Mouse (Mus musculus) limb, embryonic 13.5 days (tissue): ENCODE measurements at regions not wholly inside any gene's neighbourhood (a gene's known extent, or its start where the extent isn't known, plus 50 kb on each side); places are given as distances from the start of the nearest gene placed in this dataset.
"Not testable (repeated sequence)": the region's sequence is repeated elsewhere in the genome, so short reads cannot be mapped to it uniquely, and the experiment has no call there.

Experiments used
- ATAC-seq: fragments of 200-750 bp; cut with Nextera tagmentation; 2 replicates; pipeline ENCODE4 v1.8.0; 2017; ENCODE audit warnings: low read depth, moderate number of reproducible peaks, moderate TSS enrichment; ENCODE audit not compliant: low FRiP score
- H3K27ac ChIP-seq: fragments of 300-500 bp; sonication (generic); 2 replicates; pipeline ENCODE4 v1.5.1; 2015; ENCODE audit warnings: inconsistent platforms, mild to moderate bottlenecking, moderate library complexity
- H3K27me3 ChIP-seq: fragments of 300-500 bp; sonication (generic); 2 replicates; pipeline ENCODE4 v1.6.1; 2015; ENCODE audit warnings: mild to moderate bottlenecking, inconsistent platforms
- H3K36me3 ChIP-seq: fragments of 300-500 bp; sonication (generic); 2 replicates; pipeline ENCODE4 v1.6.1; 2015; ENCODE audit warnings: inconsistent platforms, mild to moderate bottlenecking, moderate library complexity
- H3K4me1 ChIP-seq: fragments of 300-500 bp; sonication (generic); 2 replicates; pipeline ENCODE4 v1.6.1; 2015; ENCODE audit warnings: inconsistent platforms
- H3K4me2 ChIP-seq: fragments of 300-500 bp; sonication (generic); replicated peaks from 2 replicates; pipeline ENCODE4 v1.6.1; 2015; ENCODE audit warnings: inconsistent platforms, mild to moderate bottlenecking, moderate library complexity
- H3K4me3 ChIP-seq: fragments of 300-500 bp; sonication (generic); 2 replicates; pipeline ENCODE4 v1.5.1; 2015; ENCODE audit warnings: moderate library complexity, mild to moderate bottlenecking, inconsistent platforms
- H3K9ac ChIP-seq: fragments of 300-500 bp; sonication (generic); 2 replicates; pipeline ENCODE4 v1.6.1; 2015; ENCODE audit warnings: mild to moderate bottlenecking, inconsistent platforms
- H3K9me3 ChIP-seq: fragments of 300-500 bp; sonication (generic); 2 replicates; pipeline ENCODE4 v1.6.1; 2016; ENCODE audit warnings: inconsistent platforms
- WGBS: fragments of 180-500 bp; shearing (Covaris S2); methylation state at CpG from one replicate; pipeline ENCODE4 v1.1.7; 2015; 5-methylcytosine and 5-hydroxymethylcytosine counted together

DNA sequence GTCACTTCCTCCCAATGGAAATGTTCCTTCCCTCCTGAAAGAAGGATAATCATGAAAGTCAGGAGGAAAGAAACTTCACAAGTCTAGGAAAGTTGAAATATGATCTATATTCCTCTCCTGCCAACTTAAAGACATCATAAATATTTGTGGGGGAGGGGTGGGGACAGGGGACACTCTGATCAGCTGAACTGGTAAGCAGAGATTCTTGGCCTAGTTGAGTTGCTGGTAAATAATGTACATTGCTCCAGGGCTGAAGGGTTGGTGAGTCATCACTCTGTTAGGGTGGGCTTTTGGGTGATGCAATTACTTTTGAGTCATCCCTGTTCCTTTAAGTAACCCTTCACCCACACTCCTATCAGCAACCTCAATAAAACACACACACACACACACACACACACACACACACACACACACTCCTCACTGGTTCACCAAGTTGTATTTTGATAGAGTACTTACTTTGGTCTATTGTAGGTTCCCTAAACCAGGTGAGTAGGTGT, 56.0 kb downstream of the Ccdc71l start:
- Histone ChIP-seq H3K36me3 (no peaks in the 10 kb centered on the region), H3K9me3 (no peaks in the 10 kb centered on the region), H3K9ac (no peak overlapping the region), H3K4me3 (no peak overlapping the region), H3K27me3 (no peaks in the 10 kb centered on the region), H3K4me1 (no peaks in the 10 kb centered on the region), H3K4me2 (no peak overlapping the region), H3K27ac (no peak overlapping the region)
- ATAC-seq: no peak

DNA sequence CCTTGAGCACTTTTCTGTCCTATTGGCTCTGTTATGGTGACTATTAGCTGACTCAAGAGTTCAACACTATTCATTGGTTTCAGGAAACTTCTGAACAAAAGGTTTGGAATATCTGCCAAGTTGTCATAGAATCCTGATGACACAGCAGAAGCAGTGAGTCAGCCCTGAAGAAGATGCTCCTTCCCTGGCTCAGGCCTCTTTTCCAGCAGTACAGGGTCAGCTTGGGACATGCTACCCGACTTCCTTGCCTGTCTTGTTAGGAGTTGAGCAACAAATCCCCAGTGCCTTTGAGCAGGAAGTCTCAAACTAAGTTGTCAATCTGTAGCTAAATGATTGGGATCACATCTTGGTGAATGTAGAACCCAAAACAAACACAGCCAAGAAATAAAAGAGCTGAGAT, 56.6 kb downstream of the Ccdc71l start:
- Histone ChIP-seq H3K27ac (no peak overlapping the region), H3K9ac (no peak overlapping the region), H3K27me3 (no peaks in the 10 kb centered on the region), H3K4me3 (no peak overlapping the region), H3K4me1 (no peaks in the 10 kb centered on the region), H3K36me3 (no peaks in the 10 kb centered on the region), H3K9me3 (no peaks in the 10 kb centered on the region), H3K4me2 (no peak overlapping the region)
- ATAC-seq: no peak
- WGBS: 74% methylated on average over 1 of the region's 1 CpGs

DNA sequence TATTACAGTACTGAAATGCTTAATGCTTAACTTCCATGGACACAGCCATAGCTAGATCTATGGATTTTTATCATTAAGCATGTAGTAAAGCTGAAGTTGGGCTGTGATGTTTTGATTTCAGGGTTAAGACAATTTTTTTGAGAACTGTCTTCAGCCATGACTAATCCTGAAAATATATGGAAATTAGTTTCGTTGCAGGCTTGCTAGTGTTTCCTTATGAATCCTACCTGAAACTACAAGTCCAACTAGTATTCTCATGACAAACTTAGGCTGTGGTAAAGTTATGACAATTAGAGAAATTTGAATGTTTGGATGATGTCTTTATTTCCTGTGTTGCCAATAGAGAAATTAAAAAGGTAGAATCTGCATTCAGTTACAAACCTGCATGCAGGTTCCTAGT, 59.7 kb downstream of the Ccdc71l start:
- Histone ChIP-seq H3K27ac (no peak overlapping the region), H3K36me3 (no peaks in the 10 kb centered on the region), H3K4me2 (no peak overlapping the region), H3K4me1 (no peaks in the 10 kb centered on the region), H3K9ac (no peak overlapping the region), H3K27me3 (no peaks in the 10 kb centered on the region), H3K9me3 (no peaks in the 10 kb centered on the region), H3K4me3 (no peak overlapping the region)
- ATAC-seq: no peak
- WGBS: 84% methylated on average over 1 of the region's 1 CpGs

DNA sequence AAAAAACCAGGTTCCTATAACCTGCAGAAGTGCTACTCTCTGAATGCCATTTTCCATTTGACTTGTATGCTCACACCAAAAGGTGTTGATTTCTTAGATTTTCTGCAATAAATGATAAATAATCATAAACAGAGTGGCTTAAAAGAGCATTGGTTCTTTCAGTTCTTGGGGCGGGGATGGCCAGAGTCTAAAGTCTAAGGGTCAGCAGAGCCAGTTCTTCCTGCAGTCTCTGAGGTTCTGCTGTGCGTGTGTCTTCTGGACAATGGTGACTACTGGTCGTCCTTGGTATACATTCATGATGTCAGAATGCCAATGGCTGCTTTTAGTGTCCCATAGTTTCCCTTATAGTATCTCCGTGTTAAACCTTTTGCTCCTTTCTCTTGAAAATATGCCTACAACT, 66.3 kb downstream of the Ccdc71l start:
- Histone ChIP-seq H3K36me3 (no peaks in the 10 kb centered on the region), H3K9me3 (no peaks in the 10 kb centered on the region), H3K4me3 (no peak overlapping the region), H3K27me3 (no peaks in the 10 kb centered on the region), H3K4me2 (no peak overlapping the region), H3K4me1 (no peaks in the 10 kb centered on the region), H3K9ac (no peak overlapping the region), H3K27ac (no peak overlapping the region)
- 84% methylated on average over 4 of the region's 4 CpGs for WGBS
- ATAC-seq: no peak

DNA sequence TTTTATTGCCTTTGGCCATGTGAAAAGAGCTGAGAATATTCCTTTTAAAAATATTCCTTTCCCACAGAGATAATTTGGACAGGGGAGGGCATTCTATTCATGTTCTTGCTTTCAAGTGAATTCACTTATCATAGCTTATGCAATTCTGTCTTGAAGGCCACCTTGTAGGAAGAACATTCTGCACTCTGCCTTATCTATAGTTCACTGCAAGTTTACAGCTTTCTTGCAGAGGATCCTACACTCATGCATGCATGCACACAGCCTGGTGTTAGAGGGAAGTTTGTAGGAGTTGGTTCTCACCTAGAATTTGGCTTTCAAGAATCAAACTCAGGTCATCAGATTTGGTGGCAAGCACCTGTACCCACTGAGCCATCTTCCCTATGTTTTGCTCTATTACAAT, 67.4 kb downstream of the Ccdc71l start:
- Histone ChIP-seq H3K9me3 (no peaks in the 10 kb centered on the region), H3K27me3 (no peaks in the 10 kb centered on the region), H3K4me2 (no peak overlapping the region), H3K36me3 (no peaks in the 10 kb centered on the region), H3K4me1 (no peaks in the 10 kb centered on the region), H3K27ac (no peak overlapping the region), H3K4me3 (no peak overlapping the region), H3K9ac (no peak overlapping the region)
- no peak for ATAC-seq

DNA sequence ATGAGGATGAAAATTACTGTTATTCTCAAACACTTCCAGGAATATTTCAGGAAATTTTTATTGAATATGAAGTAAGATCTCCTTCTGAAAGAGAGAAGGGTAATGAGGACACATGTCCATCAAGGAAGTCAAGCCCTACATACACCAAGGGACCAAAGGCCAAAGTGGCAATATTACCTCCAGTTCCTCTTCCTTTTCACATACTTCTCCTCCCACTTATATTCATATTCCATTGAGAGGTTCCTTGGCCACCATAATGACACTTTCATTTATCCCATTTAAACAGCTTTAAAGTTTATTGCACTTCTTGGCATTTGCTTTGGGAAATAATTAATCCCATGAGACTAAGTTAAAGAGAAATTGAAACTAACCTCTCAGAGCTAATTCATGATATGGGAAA, 70.9 kb downstream of the Ccdc71l start:
- Histone ChIP-seq H3K36me3 (no peaks in the 10 kb centered on the region), H3K9me3 (no peaks in the 10 kb centered on the region), H3K4me1 (no peaks in the 10 kb centered on the region), H3K4me3 (no peak overlapping the region), H3K27ac (no peak overlapping the region), H3K27me3 (no peaks in the 10 kb centered on the region), H3K9ac (no peak overlapping the region), H3K4me2 (no peak overlapping the region)
- ATAC-seq: no peak

DNA sequence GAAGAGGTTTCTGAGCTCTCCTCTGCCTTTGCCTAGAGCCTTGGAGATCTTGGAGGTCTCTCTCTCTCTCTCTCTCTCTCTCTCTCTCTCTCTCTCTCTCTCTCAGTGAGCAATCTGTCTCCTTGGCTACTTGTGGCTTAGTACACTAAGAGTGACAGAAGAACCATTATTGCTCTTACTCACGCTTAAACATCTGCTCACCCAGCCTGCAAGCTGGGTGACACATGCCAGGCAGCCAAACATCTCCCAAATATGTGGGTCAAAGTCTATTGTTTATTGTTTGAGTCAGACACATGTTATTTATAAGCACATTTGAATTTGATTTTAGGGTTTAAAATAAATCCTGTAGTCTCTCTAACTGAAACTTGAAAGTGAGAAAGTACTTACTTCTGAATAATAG, 72.7 kb downstream of the Ccdc71l start:
- Histone ChIP-seq H3K27ac (no peak overlapping the region), H3K4me1 (no peaks in the 10 kb centered on the region), H3K9ac (no peak overlapping the region), H3K4me3 (no peak overlapping the region), H3K27me3 (no peaks in the 10 kb centered on the region), H3K4me2 (no peak overlapping the region), H3K9me3 (no peaks in the 10 kb centered on the region), H3K36me3 (no peaks in the 10 kb centered on the region)
- 52% methylated on average over 1 of the region's 1 CpGs for WGBS
- ATAC-seq: no peak

DNA sequence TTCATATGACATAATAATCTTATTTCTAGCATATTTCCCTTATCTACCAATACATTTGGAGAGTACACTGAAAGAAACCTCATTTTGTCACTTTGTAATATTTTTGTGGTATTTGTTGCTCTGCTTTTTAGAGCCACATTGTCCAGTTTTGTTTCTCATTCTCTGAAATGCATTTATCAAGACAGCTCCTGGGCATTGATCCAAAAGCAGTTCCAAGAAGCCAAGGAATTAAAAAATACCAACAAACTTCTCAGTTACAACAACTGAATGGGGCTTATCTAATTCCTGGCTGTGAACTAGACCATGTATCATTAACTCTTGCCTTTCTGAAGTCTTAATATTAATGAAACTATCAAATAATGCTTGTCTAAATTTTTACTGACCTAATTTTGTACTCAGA, 76.3 kb downstream of the Ccdc71l start:
- no peaks in the 10 kb centered on the region for H3K9me3 ChIP-seq
- no peaks in the 10 kb centered on the region for H3K4me1 ChIP-seq
- no peak overlapping the region for H3K4me3 ChIP-seq
- H3K9ac ChIP-seq: no peak overlapping the region
- no peak for ATAC-seq
- no peak overlapping the region for H3K4me2 ChIP-seq
- no peak overlapping the region for H3K27ac ChIP-seq
- no peaks in the 10 kb centered on the region for H3K36me3 ChIP-seq
- H3K27me3 ChIP-seq: no peaks in the 10 kb centered on the region

DNA sequence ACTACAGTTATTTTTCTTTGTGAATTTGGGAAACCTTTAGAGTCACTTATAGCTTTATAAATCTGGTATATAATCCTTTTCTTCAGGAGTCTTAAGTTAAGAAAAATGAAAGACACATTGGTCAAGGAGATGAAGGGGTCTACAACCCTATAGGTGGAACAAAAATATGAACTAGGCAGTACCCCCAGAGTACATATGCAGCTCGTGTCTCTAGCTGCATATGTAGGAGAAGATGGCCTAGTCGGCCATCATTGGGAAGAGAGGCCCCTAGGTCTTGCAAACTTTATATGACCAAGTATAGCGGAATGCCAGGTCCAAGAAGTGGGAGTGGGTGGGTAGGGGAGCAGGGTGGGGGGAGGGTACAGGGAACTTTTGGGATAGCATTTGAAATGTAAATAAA, 76.7 kb downstream of the Ccdc71l start:
- H3K36me3 ChIP-seq, H3K4me1 ChIP-seq, H3K27me3 ChIP-seq, ATAC-seq, H3K27ac ChIP-seq, H3K9me3 ChIP-seq, H3K4me3 ChIP-seq, H3K4me2 ChIP-seq, H3K9ac ChIP-seq: not testable (repeated sequence)
- WGBS: 81% methylated on average over 3 of the region's 3 CpGs

DNA sequence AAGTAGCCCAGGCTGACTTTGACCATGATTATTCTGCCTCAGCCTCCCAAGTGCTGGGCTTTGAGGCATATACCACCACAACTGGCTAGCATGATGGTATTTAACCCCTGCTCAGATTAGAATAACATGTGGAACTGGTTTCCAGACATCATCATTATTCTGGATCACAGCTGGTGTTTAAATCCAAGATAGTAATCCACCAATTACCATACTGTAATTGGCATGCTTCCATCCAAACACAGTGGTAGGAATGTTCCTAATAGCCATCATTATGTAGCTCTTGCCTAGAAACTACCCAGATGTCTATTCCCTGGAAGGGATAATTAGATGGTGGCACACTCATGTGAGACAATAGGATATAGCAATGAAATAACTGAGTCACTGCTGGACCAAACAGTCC, 77.4 kb downstream of the Ccdc71l start:
- H3K9ac ChIP-seq: no peak overlapping the region
- H3K36me3 ChIP-seq: no peaks in the 10 kb centered on the region
- no peaks in the 10 kb centered on the region for H3K27me3 ChIP-seq
- no peaks in the 10 kb centered on the region for H3K9me3 ChIP-seq
- no peak overlapping the region for H3K27ac ChIP-seq
- no peak for ATAC-seq
- no peak overlapping the region for H3K4me2 ChIP-seq
- no peak overlapping the region for H3K4me3 ChIP-seq
- H3K4me1 ChIP-seq: no peaks in the 10 kb centered on the region

DNA sequence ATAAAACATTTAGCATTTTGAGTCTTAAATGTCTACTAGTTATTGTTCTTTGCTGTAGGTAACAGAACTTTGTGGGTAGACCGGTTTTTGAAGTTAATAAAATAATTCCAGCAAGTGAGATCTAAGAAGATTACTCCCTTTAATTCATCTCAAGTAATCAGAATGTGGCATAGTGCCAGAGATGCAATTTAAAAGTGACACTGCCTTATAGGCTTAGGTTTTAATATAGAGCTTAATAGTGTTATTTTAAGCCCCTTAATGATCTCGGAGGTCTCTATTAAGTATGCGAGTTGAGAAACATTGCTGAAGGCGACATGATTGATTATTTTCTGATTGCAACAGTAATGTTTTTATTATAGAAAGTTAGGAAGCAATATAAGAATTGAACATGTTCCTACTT, 78.3 kb downstream of the Ccdc71l start:
- Histone ChIP-seq H3K9me3 (no peaks in the 10 kb centered on the region), H3K4me2 (no peak overlapping the region), H3K4me3 (no peak overlapping the region), H3K36me3 (no peaks in the 10 kb centered on the region), H3K4me1 (no peaks in the 10 kb centered on the region), H3K9ac (no peak overlapping the region), H3K27me3 (no peaks in the 10 kb centered on the region), H3K27ac (no peak overlapping the region)
- no peak for ATAC-seq
- WGBS: 67% methylated on average over 4 of the region's 4 CpGs

DNA sequence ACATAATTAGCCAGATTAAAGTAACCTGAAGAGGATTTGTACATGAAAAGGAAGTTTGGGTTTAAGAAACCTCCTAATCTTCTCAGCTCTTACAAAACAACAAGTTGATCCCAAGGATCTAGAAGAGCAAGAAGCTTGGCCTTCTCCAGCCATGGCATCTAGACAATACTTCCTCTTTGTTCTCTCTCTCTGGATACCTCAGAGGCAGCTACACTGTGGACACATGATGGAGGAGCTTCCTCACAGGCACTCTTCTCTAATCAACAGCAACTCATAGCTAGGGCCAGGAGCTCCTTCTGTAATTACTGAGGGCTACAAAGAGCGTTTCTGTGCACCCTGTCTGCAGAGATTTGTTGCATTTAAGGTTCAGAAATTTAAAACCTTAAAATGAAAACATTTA, 79.9 kb downstream of the Ccdc71l start:
- H3K9me3 ChIP-seq: no peaks in the 10 kb centered on the region
- H3K4me3 ChIP-seq: no peak overlapping the region
- no peak overlapping the region for H3K4me2 ChIP-seq
- H3K9ac ChIP-seq: no peak overlapping the region
- no peaks in the 10 kb centered on the region for H3K4me1 ChIP-seq
- H3K27me3 ChIP-seq: no peaks in the 10 kb centered on the region
- H3K27ac ChIP-seq: no peak overlapping the region
- ATAC-seq: no peak
- WGBS: 62% methylated on average over 1 of the region's 1 CpGs
- H3K36me3 ChIP-seq: no peaks in the 10 kb centered on the region

DNA sequence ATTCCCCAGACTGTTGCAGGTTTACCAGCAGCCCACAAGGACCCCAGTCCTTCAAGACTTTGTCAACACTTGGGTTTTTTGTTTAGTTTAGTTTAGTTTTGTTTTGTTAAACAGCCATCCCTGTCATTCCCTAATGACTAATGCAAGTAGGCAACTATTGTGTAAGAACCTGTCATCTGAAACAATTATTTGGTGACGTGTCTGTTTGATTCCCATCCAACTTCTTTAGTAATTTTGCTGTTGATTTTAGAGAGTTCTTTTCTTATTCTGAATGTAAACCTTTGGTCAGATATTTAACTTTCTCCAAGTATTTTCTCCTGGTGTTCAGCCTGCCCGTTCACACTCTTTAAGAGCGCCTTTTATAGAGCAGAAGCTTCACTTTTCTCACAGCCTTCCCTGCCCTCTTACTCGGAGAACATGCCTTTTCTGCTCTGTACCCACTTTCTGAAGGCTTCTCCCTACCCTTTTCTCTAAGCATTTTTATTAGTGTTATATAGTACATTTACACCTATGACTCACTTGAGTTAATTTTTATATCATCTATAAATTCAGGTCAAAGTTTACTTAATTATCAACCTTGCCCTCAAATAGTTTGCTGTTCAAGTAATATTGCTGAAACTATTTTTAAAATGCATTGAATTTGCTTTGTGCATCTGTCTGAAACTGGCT, 82.0 kb downstream of the Ccdc71l start:
- H3K4me2 ChIP-seq: no peak overlapping the region
- no peaks in the 10 kb centered on the region for H3K27me3 ChIP-seq
- WGBS: 76% methylated on average over 4 of the region's 4 CpGs
- ATAC-seq: no peak
- H3K9ac ChIP-seq: no peak overlapping the region
- no peaks in the 10 kb centered on the region for H3K36me3 ChIP-seq
- H3K4me3 ChIP-seq: no peak overlapping the region
- H3K27ac ChIP-seq: no peak overlapping the region
- no peaks in the 10 kb centered on the region for H3K9me3 ChIP-seq
- no peaks in the 10 kb centered on the region for H3K4me1 ChIP-seq
